Mouse (Mus musculus) gonadal fat pad, adult 2 months (tissue): ENCODE data around the gene Gmnn. TPM values are rescaled to one million over a fixed set of nuclear protein-coding genes. Genes with fewer than 3 reads are reported as not detected.

Experiments used
- DNase-seq: peaks from one replicate; pipeline ENCODE4 v3.0.0-alpha.2; 2012; ENCODE audit warnings: low read depth
- polyA plus RNA-seq: library from polyadenylated mRNA; depleted of rRNA; stranded (reverse); fragments of >200 nt; gene quantifications from 2 replicates; pipeline ENCODE4 v1.2.3, GENCODE M21; 2012

Gene Gmnn
- polyA plus RNA-seq, 1 experiment, result 1.7 TPM

- no peak for DNase-seq
Observed at GRCm38 (mm10) chr13:24761083-24761402, 680 bp downstream of the Gmnn start.

GRCm38 (mm10) chr13:24760351-24760870, 1.3 kb downstream of the Gmnn start:
- no peak for DNase-seq

GRCm38 (mm10) chr13:24759451-24759850, 2.3 kb downstream of the Gmnn start:
- DNase-seq, result no peak

GRCm38 (mm10) chr13:24757820-24758564, 3.7 kb downstream of the Gmnn start:
- DNase-seq, result no peak

- no peak for DNase-seq
Observed at GRCm38 (mm10) chr13:24756756-24757155, 5.0 kb downstream of the Gmnn start.

- DNase-seq, result no peak
Observed at GRCm38 (mm10) chr13:24751396-24751795, 10.3 kb downstream of the Gmnn start.

GRCm38 (mm10) chr13:24750807-24751206, 10.9 kb downstream of the Gmnn start:
- no peak for DNase-seq

GRCm38 (mm10) chr13:24747823-24748222, 13.9 kb downstream of the Gmnn start:
- no peak for DNase-seq

- no peak for DNase-seq
Observed at GRCm38 (mm10) chr13:24741028-24741427, 20.7 kb downstream of the Gmnn start, which contains the start of gene Armh2. Armh2 (plus strand) TSS chr13:24741232.

GRCm38 (mm10) chr13:24735608-24736131, 26.1 kb downstream of the Gmnn start:
- DNase-seq, result no peak

- DNase-seq, result no peak
Observed at GRCm38 (mm10) chr13:24734502-24734901, 27.2 kb downstream of the Gmnn start.

GRCm38 (mm10) chr13:24729128-24729527, 32.6 kb downstream of the Gmnn start:
- DNase-seq, result no peak

GRCm38 (mm10) chr13:24724395-24724759, 37.3 kb downstream of the Gmnn start:
- DNase-seq, result no peak

- no peak for DNase-seq
Observed at GRCm38 (mm10) chr13:24723699-24724394, 37.9 kb downstream of the Gmnn start.

GRCm38 (mm10) chr13:24721502-24721901, 40.2 kb downstream of the Gmnn start:
- DNase-seq, result no peak

GRCm38 (mm10) chr13:24717677-24718076, 44.0 kb downstream of the Gmnn start:
- DNase-seq, result no peak

GRCm38 (mm10) chr13:24716441-24716840, 45.3 kb downstream of the Gmnn start:
- no peak for DNase-seq

- DNase-seq, result no peak
Observed at GRCm38 (mm10) chr13:24715601-24716000, 46.1 kb downstream of the Gmnn start.

- DNase-seq, result no peak
Observed at GRCm38 (mm10) chr13:24714360-24714885, 47.3 kb downstream of the Gmnn start.

GRCm38 (mm10) chr13:24713434-24714000, 48.2 kb downstream of the Gmnn start:
- peak; percentile 14 for DNase-seq

- no peak for DNase-seq
Observed at GRCm38 (mm10) chr13:24712581-24713130, 49.1 kb downstream of the Gmnn start.

GRCm38 (mm10) chr13:24710968-24711367, 50.8 kb downstream of the Gmnn start:
- no peak for DNase-seq
